Mouse (Mus musculus): ENCODE measurements around the gene Cox8b. TPM values are rescaled to one million over a fixed set of nuclear protein-coding genes. Genes with fewer than 3 reads are reported as not detected.

The Cox8b gene
- polyA plus RNA-seq, 2 experiments = 14.5 to 32.5 TPM

- H3K27ac ChIP-seq (replicated peaks; ENCODE audit: low read depth, low read length) = peak within 1 kb of the TSS; percentile 58
- peak; percentile 96 for ATAC-seq (ENCODE audit: low FRiP score, low read depth)
- peak within 1 kb of the TSS; percentile 49 for H3K4me2 ChIP-seq (replicated peaks; ENCODE audit: low read depth, low read length, severe bottlenecking)
- DNase-seq (ENCODE audit: low spot score) = peak; percentile 96
- H3K9ac ChIP-seq (ENCODE audit: low read depth, low read length, severe bottlenecking) = peak within 1 kb of the TSS; percentile 69
- peaks cover 7% of the 10 kb centered on the region for H3K4me1 ChIP-seq (ENCODE audit: control insufficient read depth, insufficient read depth, low read length)
- peak; percentile 51; the same call in 1 of the 2 replicates for TF ChIP-seq POLR2A (IDR thresholded peaks at IDR 0.05; ENCODE audit: borderline replicate concordance, extremely low read depth, insufficient read depth, insufficient read length)
- WGBS = under 1% methylated on average over 58 of the region's 59 CpGs
- H3K4me3 ChIP-seq (replicated peaks; ENCODE audit: low read length) = peak within 1 kb of the TSS; percentile 72
- no peaks in the 10 kb centered on the region for H3K9me3 ChIP-seq (ENCODE audit: control insufficient read depth, low read length)
- H3K36me3 ChIP-seq (ENCODE audit: control insufficient read depth, insufficient read depth, low read length) = peaks cover 29% of the 10 kb centered on the region
- no peaks in the 10 kb centered on the region for H3K27me3 ChIP-seq (ENCODE audit: control insufficient read depth, insufficient read depth, low read length)
Observed at GRCm38 (mm10) chr7:140881696-140882468, 18.4 kb downstream of the Cox8b start, which contains the start of the genes Psmd13 and Sirt3. Gene Psmd13, plus strand, starts transcription at chr7:140881968. Gene Sirt3, minus strand, starts transcription at chr7:140882309.

- no peak for DNase-seq (ENCODE audit: low spot score)
- peak overlapping the region; percentile 49 for H3K4me2 ChIP-seq (replicated peaks; ENCODE audit: low read depth, low read length, severe bottlenecking)
- H3K27me3 ChIP-seq (ENCODE audit: control insufficient read depth, insufficient read depth, low read length) = no peaks in the 10 kb centered on the region
- peaks cover 30% of the 10 kb centered on the region for H3K36me3 ChIP-seq (ENCODE audit: control insufficient read depth, insufficient read depth, low read length)
- no peak overlapping the region for H3K27ac ChIP-seq (replicated peaks; ENCODE audit: low read depth, low read length)
- 15% methylated on average over 8 of the region's 8 CpGs for WGBS
- no peaks in the 10 kb centered on the region for H3K9me3 ChIP-seq (ENCODE audit: control insufficient read depth, low read length)
- TF ChIP-seq POLR2A (IDR thresholded peaks at IDR 0.05; ENCODE audit: borderline replicate concordance, extremely low read depth, insufficient read depth, insufficient read length) = no peak
- H3K4me3 ChIP-seq (replicated peaks; ENCODE audit: low read length) = peak overlapping the region; percentile 72
- ATAC-seq (ENCODE audit: low FRiP score, low read depth) = no peak
- peak overlapping the region; percentile 69 for H3K9ac ChIP-seq (ENCODE audit: low read depth, low read length, severe bottlenecking)
- H3K4me1 ChIP-seq (ENCODE audit: control insufficient read depth, insufficient read depth, low read length) = peaks cover 7% of the 10 kb centered on the region
Observed at GRCm38 (mm10) chr7:140880865-140881515, 19.3 kb downstream of the Cox8b start.

GRCm38 (mm10) chr7:140880419-140880818 is 19.8 kb downstream of the Cox8b start:
- no peak for ATAC-seq (ENCODE audit: low FRiP score, low read depth)
- Histone ChIP-seq H3K27me3 (ENCODE audit: control insufficient read depth, insufficient read depth, low read length) (no peaks in the 10 kb centered on the region), H3K36me3 (ENCODE audit: control insufficient read depth, insufficient read depth, low read length) (peaks cover 29% of the 10 kb centered on the region), H3K4me3 (replicated peaks; ENCODE audit: low read length) (no peak overlapping the region), H3K4me1 (ENCODE audit: control insufficient read depth, insufficient read depth, low read length) (peaks cover 7% of the 10 kb centered on the region), H3K9me3 (ENCODE audit: control insufficient read depth, low read length) (no peaks in the 10 kb centered on the region), H3K27ac (replicated peaks; ENCODE audit: low read depth, low read length) (no peak overlapping the region), H3K9ac (ENCODE audit: low read depth, low read length, severe bottlenecking) (no peak overlapping the region), H3K4me2 (replicated peaks; ENCODE audit: low read depth, low read length, severe bottlenecking) (0 out of 2 replicates have a peak overlapping the region, but pooled peaks have one; percentile 49)
- TF ChIP-seq POLR2A (IDR thresholded peaks at IDR 0.05; ENCODE audit: borderline replicate concordance, extremely low read depth, insufficient read depth, insufficient read length) = no peak
- no peak for DNase-seq (ENCODE audit: low spot score)
- 85% methylated on average over 3 of the region's 3 CpGs for WGBS

- DNase-seq (ENCODE audit: low spot score) = no peak
- WGBS = 88% methylated on average over 7 of the region's 7 CpGs
- no peak for ATAC-seq (ENCODE audit: low FRiP score, low read depth)
Observed at GRCm38 (mm10) chr7:140879355-140879754, 20.9 kb downstream of the Cox8b start.

GRCm38 (mm10) chr7:140877364-140877763 is 22.9 kb downstream of the Cox8b start:
- no peaks in the 10 kb centered on the region for H3K27me3 ChIP-seq (ENCODE audit: control insufficient read depth, insufficient read depth, low read length)
- ATAC-seq (ENCODE audit: low FRiP score, low read depth) (no peak), DNase-seq (ENCODE audit: low spot score) (no peak)
- H3K36me3 ChIP-seq (ENCODE audit: control insufficient read depth, insufficient read depth, low read length) = peaks cover 33% of the 10 kb centered on the region
- H3K27ac ChIP-seq (replicated peaks; ENCODE audit: low read depth, low read length) = no peak overlapping the region
- 0 out of 2 replicates have a peak, but pooled peaks cover 3% of the 10 kb centered on the region for H3K4me1 ChIP-seq (ENCODE audit: control insufficient read depth, insufficient read depth, low read length)
- no peak overlapping the region for H3K4me3 ChIP-seq (replicated peaks; ENCODE audit: low read length)
- H3K9ac ChIP-seq (ENCODE audit: low read depth, low read length, severe bottlenecking) = no peak overlapping the region
- no peaks in the 10 kb centered on the region for H3K9me3 ChIP-seq (ENCODE audit: control insufficient read depth, low read length)
- 80% methylated on average over 6 of the region's 6 CpGs for WGBS
- no peak for TF ChIP-seq POLR2A (IDR thresholded peaks at IDR 0.05; ENCODE audit: borderline replicate concordance, extremely low read depth, insufficient read depth, insufficient read length)
- no peak overlapping the region for H3K4me2 ChIP-seq (replicated peaks; ENCODE audit: low read depth, low read length, severe bottlenecking)

More at GRCm38 (mm10) chr7:140879355-140879754, 20.9 kb downstream of the Cox8b start:
- H3K4me1 ChIP-seq (ENCODE audit: control insufficient read depth, insufficient read depth, low read length) = peaks cover 7% of the 10 kb centered on the region
- H3K36me3 ChIP-seq (ENCODE audit: control insufficient read depth, insufficient read depth, low read length) = peaks cover 31% of the 10 kb centered on the region
- H3K27me3 ChIP-seq (ENCODE audit: control insufficient read depth, insufficient read depth, low read length) = no peaks in the 10 kb centered on the region
- no peak overlapping the region for H3K27ac ChIP-seq (replicated peaks; ENCODE audit: low read depth, low read length)
- no peak for TF ChIP-seq POLR2A (IDR thresholded peaks at IDR 0.05; ENCODE audit: borderline replicate concordance, extremely low read depth, insufficient read depth, insufficient read length)
- no peaks in the 10 kb centered on the region for H3K9me3 ChIP-seq (ENCODE audit: control insufficient read depth, low read length)
- H3K9ac ChIP-seq (ENCODE audit: low read depth, low read length, severe bottlenecking) = no peak overlapping the region
- H3K4me2 ChIP-seq (replicated peaks; ENCODE audit: low read depth, low read length, severe bottlenecking) = no peak overlapping the region
- no peak overlapping the region for H3K4me3 ChIP-seq (replicated peaks; ENCODE audit: low read length)
